Mouse (Mus musculus) CD4-positive, CD25-positive, alpha-beta regulatory T cell, adult 2 months (primary cell): ENCODE data around the gene Il18rap.
"Not testable (repeated sequence)": the region's sequence is repeated elsewhere in the genome, so short reads cannot be mapped to it uniquely, and the experiment has no call there.

Experiments
- DNase-seq: peaks from one replicate; pipeline ENCODE4 v3.0.0-alpha.2; 2012; ENCODE audit warnings: low read depth, low spot score

The Il18rap gene

DNA sequence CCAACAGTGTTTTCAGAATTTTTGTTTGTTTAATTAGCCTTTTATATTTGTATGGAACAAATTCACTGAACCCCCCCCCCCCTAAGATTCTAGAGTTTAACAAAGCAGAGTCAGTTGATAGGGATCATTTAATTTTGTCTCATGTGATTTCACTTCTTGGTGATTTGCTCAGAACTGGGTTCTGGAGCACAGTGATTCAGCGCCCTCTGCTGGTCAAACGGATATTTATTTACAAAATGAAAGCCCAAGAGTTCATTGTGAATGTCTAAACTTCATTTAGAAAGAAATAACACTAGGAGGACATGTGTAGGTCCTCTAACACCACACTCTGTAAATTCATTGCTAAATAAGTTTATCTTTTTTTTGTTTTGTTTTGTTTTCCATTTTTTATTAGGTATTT lies 29.5 kb downstream of the Il18rap start:
- DNase-seq = peak; percentile 87

DNA sequence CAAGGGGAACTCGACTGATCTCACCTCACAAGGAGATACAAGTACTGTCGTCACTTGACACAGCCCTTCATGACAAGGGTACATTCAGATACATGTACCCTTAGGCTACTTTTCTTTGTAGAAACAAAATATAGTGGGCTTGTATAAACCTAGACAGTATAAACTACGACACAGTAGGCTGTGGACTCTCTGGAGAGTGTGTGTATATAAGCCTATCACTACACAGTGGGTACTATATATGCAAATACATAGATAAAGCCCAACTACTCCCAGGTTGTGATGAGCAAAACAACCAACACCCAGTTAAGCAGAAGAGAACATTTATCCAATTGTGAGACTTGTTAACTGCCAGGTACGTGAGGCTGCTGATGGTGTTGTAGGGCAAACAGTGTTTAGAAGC lies 31.5 kb downstream of the Il18rap start:
- DNase-seq = no peak

DNA sequence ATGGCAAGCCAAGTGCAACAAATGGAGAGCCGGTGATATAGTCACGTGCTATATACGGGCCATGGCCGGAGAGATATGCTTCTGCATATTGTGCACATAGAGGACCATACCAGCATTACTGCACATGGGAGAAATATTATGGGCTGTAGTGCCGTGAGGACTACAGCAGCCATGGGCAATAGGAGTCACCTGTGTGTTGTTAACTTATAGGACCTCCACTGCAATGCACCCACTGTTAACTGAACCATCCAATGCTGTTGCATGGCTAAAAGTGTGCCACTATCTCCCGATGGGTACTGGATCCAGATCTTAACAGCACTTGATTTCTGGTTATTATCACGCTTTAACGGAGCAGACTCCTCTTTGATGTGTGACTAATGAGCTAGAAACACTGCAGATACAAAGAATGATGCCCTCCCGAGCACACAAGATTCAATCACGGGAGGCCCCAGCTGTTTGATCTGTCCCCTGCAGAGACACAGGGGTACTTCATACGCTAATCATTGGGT lies 32.0 kb downstream of the Il18rap start:
- no peak for DNase-seq

DNA sequence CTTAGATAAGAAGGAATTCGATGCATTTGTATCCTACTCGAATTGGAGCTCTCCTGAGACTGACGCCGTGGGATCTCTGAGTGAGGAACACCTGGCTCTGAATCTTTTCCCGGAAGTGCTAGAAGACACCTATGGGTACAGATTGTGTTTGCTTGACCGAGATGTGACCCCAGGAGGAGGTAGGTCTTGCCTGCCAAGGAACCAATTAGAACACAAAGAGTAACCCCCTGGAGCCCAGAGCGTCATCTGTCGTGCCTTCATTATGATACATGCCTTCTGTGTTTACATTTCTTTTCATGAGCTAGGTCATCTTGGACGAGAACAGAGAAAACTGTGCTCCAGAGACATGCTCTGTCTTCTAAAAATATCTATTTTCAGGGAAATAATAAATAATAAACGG lies 32.6 kb downstream of the Il18rap start:
- no peak for DNase-seq

DNA sequence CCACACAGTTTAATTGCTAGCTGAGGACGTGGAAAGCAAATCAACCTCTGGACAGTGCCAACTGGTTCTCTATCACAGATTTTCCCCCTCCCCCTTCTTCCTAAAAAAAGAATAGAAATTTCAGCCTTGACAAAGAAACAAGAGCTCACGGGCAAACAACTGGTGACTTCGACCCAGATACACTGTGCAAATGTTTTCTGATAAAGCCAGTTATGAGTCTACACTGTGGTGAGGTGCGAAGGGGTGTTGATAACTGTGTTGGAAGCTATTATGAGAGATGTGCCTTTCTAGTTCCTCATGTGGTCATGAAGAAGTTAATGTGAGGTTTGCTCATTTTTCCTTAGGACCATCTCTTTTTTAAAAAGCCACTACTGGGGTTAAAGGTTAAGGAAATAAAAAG lies 54.2 kb downstream of the Il18rap start:
- no peak for DNase-seq

DNA sequence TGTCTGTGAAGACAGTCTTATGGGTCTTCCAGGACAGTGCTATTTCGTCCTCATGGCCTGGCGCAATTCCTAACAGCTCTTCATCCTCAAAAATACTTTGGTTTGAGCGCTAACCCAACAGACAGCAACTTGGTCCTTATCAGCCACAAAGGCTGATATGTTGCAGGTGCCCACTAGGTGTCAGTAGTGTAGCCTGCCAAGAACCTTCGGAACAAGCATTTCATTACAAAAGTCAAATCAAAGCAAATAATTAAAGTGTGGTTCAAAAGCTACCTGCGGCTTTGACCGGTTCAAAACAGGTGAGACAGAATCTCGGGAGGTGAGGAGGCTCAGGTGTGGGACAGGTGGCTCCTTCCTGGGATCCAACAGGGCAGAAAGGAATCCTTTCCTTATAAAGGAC lies 64.6 kb downstream of the Il18rap start, which contains the start of gene Slc9a4:
Slc9a4 (plus strand) TSS at position 298 of the 400 bp plus-strand sequence.
- DNase-seq = peak; percentile 61

DNA sequence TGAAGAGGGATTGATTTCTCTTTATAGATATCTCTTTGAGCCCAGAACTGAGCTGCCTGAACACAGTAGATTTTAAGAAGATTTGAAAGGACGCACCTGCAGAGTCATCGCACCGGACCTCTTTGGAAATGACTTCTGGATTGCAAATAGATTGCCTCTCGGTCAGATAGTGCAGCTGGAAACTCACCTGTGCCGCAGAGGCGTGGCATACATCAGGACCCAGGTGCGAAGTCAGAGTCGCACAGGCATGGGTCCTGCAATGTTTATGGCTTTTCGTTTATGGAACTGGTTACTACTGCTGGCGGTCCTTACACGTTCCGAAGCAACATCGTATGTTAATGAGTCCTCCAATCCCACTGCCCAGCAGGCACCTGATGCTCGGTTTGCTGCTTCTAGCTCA lies 65.1 kb downstream of the Il18rap start:
- DNase-seq = no peak

DNA sequence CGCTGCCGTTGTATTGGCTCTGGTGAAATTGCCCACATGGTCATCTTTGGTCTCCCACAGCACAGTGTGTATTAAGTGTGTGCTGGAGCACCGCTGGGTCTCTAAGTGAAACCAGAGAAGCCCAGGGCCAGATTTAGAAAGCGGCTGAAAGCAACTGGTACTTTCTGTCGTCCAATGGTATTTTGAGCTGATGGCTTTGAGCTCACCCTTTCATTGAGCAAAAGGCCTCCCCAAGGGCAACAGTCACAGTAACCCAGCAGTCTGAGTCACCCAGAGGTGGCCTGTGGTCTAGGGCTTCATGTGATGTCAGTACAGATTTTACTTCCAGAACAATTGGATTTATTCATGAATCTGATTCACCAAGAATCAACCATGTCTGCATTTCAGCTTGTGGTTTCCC lies 71.6 kb downstream of the Il18rap start:
- no peak for DNase-seq

DNA sequence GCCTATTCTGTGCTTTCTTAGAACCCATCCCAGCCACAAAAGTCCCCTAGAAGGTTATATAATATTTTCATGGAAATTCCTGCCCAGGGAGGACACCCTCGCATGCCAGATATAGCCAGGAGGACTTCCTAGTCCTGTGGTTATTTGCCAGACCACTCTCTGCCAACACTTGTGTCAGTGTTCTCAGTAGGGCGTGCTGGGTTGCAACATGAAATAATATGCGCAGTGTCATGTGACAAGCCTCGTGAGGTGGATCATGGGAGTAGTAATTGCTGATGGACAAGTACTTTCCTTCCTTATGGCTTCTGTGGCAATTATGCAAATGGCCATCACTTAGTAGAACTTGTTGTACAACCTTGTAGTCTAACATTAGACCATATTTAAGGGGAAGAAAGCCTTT lies 75.8 kb downstream of the Il18rap start:
- no peak for DNase-seq

DNA sequence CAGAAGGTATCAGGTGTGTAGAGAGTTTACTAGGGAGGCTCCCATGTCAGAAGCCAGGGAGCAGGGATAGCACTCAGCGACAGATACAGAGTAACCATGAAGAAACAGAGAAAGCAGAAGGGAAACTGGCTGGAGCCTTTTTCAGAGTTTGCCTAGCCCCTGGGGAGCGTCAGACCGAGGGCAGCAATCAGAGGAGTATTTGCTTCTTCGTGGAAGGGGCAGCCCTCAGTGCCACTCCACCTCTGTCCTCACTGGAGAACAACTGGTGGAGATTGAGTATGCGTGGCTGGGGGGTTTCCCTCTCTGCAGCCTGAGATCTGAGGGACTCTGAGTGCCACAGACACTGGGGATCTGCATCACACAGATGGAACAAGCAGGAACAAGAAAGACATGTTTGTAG lies 82.7 kb downstream of the Il18rap start:
- no peak for DNase-seq

DNA sequence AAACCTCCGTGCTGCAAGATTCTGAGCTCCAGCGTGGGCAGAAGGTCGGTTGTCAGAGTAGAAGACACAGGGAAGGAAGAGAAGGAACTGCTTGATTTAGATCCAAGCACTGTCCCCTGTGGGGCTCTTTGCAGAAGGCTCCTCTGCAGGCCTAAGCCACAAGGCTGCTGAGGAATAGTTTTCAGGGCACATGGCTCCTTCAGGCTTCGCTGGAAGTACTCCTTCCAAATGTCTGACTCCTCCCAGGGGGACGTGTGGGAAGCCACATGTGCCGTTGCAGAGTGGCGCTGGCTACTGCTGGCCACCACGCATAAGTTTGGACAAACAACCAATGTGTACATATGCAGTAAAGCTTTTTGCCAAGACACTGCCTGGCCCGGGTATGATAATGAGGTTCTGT lies 84.5 kb downstream of the Il18rap start:
- DNase-seq = not testable (repeated sequence)

DNA sequence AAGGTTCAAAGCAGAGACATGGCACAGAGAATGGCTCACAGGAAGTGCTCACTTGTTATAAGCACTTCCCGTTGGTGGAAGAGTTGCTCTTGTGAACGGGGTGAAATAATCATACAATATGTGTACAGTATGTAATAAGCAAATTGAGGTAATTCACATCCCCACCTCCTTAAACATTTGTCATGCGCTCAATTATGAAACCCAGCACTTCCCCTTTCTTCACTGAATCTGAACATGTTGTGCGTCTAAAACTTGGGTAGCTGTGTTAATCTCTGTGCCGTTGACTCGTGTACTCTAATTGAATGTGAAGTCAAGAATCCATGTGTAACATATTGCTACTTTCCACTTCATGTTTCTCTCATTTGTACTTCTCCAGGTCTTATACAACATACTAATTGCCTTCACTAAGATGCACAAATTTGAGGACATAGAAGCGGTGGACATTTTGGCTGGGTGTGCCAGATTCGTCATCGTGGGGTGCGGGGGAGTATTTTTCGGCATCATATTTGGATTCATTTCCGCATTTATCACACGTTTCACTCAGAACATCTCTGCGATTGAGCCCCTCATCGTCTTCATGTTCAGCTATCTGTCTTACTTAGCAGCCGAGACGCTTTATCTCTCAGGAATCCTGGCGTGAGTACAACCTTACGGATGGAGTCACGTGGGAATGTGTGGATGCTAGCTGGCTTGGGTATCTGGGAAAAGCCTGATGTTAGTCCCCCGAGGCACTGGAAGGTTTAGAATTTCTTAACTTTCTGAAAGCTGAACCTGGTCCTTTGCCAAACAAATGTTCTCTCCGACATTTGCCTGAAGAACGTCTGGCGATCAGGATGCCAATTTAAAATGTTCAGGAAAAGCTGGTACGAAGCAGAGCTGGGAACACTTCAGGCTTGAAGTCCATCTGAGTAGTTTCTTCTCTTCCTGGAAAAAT lies 85.5 kb downstream of the Il18rap start:
- DNase-seq = no peak
